Mouse (Mus musculus): ENCODE measurements around the gene Psd. TPM values are rescaled to one million over a fixed set of nuclear protein-coding genes. Genes with fewer than 3 reads are reported as not detected.

Gene Psd
- total RNA-seq, 2 experiments from 2014 or later: 0.51 to 0.62 TPM

DNA sequence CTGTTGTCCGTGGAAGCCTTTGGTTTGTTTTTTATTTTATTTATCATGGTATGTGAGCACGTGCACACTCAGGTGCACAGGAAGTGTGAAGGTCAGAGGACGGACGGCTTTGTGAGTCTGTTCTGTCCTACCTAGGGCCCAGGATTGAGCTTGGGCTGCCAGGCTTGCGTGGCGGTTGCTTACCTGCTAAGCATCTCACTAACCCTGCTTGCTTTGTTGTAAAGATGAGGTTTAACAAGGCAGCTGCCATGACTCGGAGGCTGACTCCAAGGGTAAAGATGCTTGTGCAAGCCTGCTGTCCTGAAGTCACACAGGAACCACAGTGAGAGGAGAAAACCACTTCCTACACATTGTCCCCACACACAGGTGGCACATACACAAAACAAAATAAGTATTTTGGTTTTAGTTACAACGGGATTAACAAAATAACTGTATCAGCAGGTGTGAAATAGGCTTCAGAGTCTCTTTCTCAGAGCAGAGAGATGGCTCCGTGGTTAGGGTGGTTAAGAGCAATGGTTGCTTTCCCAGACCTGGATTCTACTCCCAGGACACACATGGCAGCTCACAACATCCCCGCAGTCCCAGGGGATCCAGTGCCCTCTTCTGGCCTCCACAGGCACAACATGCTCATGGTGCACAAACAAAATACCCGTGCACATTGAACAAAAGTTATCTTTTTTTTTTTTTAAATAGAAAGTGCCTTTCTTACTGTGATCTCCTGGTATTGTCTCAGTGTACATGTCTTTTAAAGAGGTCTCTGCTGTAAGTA is 44.7 kb downstream of the Psd start:
- intact Hi-C loops (cut with DNase I): no loop called here
- no peak for DNase-seq

- intact Hi-C loops (cut with DNase I): no loop called here
- no peak for DNase-seq
Measured at GRCm38 (mm10) chr19:46275307-46275706, 51.6 kb downstream of the Psd start.

- intact Hi-C loops (cut with DNase I): no loop called here
- DNase-seq: no peak
Measured at GRCm38 (mm10) chr19:46264762-46265161, 62.2 kb downstream of the Psd start.

Small RNA genes lying within 50 kb of the gene (microRNA-seq; reads per million reads assigned to microRNA genes)
- gene Mir146b: 0 to 0.72 reads per million in 2 experiments

Other genes starting within 250 kb of the Psd start
- not detected for gene Elovl3, start 195.3 kb downstream of the Psd start, total RNA-seq (2021)
- 1 to 10 TPM; 5.0 to 9.7 TPM for gene Pitx3, start 178.8 kb downstream of the Psd start, total RNA-seq (2021)
- gene Gbf1, start 174.6 kb downstream of the Psd start, total RNA-seq (2021): 10 to 100 TPM; 42.9 to 48.0 TPM
- gene Nfkb2, start 22.8 kb downstream of the Psd start, total RNA-seq (2021): 1 to 10 TPM; 7.3 to 8.6 TPM
- gene Fbxl15, start 1.0 kb upstream of the Psd start, total RNA-seq (2021): 1 to 10 TPM; 2.7 to 2.9 TPM
- gene Cuedc2, start 11.5 kb upstream of the Psd start, total RNA-seq (2021): 10 to 100 TPM; 55.9 to 56.4 TPM
- gene Mfsd13a, start 14.0 kb upstream of the Psd start, total RNA-seq (2021): 1 to 10 TPM in 1 of 2 experiments, under 1 TPM in 1; 0.79 to 1.1 TPM
- under 1 TPM; 0.25 to 0.38 TPM for gene 2310034G01Rik, start 23.1 kb upstream of the Psd start, total RNA-seq (2021)
- 10 to 100 TPM; 49.4 to 51.8 TPM for gene Actr1a, start 68.6 kb upstream of the Psd start, total RNA-seq (2021)
- gene Sufu, start 69.7 kb upstream of the Psd start, total RNA-seq (2021): 1 to 10 TPM; 4.6 to 5.1 TPM
- 10 to 100 TPM; 19.0 to 19.2 TPM for gene Trim8, start 174.5 kb upstream of the Psd start, total RNA-seq (2021)
- 10 to 100 TPM; 44.6 to 60.8 TPM for gene Arl3, start 246.0 kb upstream of the Psd start, total RNA-seq (2021)
- 1 to 10 TPM; 2.7 to 4.1 TPM for gene Sfxn2, start 246.2 kb upstream of the Psd start, total RNA-seq (2021)